Mouse (Mus musculus): ENCODE data around the gene Ssxb5.
"Not testable (repeated sequence)": the region's sequence is repeated elsewhere in the genome, so short reads cannot be mapped to it uniquely, and the experiment has no call there.

Gene Ssxb5

DNA sequence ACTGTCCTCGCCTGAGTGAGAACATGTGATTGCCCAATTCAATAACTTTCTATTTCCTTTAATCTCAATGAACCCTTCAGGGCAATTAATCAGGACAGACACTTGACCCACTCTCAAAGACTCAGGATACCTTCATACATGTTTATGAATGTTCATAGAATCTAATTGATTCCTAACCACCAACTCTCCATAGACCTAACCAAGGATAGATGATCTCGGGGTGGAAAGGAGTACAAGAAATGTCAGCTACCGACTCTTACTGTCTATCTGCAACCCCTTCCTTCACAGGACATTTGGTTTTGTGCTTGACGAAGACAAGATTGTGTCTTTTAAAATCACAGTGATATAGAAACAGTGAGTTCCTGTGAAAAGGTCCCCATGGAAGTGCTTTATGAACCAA lies at the start of gene Ssxb5:
Ssxb5 (plus strand) TSS at position 301 of the 400 bp plus-strand sequence.
- DNase-seq (ENCODE audit: extremely low spot score, low spot score) = not testable (repeated sequence)

GRCm38 (mm10) chrX:8832043-8832442 lies 28.6 kb downstream of the Ssxb5 start:
- peak; percentile 12 for DNase-seq (ENCODE audit: extremely low spot score, low spot score)

DNA sequence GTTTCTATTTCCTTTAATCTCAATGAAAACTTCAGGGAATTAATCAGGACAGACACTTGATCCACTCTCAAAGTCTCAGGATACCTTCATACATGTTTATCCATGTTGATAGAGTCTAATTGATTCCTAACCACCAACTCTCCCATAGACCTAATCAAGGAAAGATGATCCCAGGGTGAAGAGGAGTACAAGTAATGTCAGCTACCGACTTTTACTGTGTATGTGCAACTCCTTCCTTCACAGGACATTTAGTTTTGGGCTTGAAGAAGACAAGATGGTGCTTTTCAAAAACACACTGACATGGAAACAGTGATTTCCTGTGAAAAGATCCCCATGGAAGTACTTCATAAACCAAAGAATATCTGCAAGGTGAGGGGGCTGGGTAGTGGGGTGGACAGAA lies 40.2 kb downstream of the Ssxb5 start, which contains the start of gene Gm6592:
Gm6592 (plus strand) TSS at position 301 of the 400 bp plus-strand sequence.
- DNase-seq (ENCODE audit: extremely low spot score, low spot score) = no peak

DNA sequence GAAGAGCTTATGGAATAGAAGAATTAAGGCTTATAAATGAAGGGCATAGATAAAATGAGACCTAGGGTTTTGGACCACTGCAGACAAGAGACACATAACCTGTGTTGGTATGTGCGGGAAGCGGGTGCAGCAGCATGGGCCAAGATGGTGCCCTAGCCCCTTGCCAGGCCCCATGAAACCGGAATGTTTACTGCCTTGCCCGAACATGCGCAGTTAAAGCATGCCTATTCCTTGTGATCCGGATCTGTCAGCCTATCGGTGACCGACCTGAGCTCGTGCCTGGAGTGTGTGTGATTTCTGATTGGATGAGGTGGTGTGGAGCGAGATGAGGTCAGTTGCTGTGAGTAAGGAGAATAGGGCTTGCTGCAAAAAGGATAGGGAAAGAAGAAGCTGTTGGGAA lies 49.0 kb downstream of the Ssxb5 start:
- DNase-seq (ENCODE audit: extremely low spot score, low spot score) = no peak

Data from neural tube, embryonic 10.5 days (tissue).